Mouse (Mus musculus) duodenum, adult 2 months (tissue): ENCODE data around the gene Kctd18. TPM values are rescaled to one million over a fixed set of nuclear protein-coding genes. Genes with fewer than 3 reads are reported as not detected.

ENCODE experiments used
- polyA plus RNA-seq: library from polyadenylated mRNA; depleted of rRNA; stranded (reverse); fragments of >200 nt; gene quantifications from 2 replicates; pipeline ENCODE4 v1.2.3, GENCODE M21; 2012; ENCODE audit warnings: low replicate concordance; rRNA removed

The Kctd18 gene
- 1.3 TPM in 2 replicates for polyA plus RNA-seq

GRCm38 (mm10) chr1:58018856-58019255, at the start of gene Kctd18:
Gene Kctd18 (minus strand): TSS chr1:58018956.

GRCm38 (mm10) chr1:58029636-58030117, 10.9 kb upstream of the Kctd18 start, which contains the start of gene Aox1:
Gene Aox1 (plus strand): TSS chr1:58029931.

GRCm38 (mm10) chr1:57995432-57996132, 23.2 kb downstream of the Kctd18 start, which contains the start of gene Sgo2a:
Gene Sgo2a (plus strand): TSS chr1:57995971.

Other genes starting within 250 kb of the Kctd18 start
- gene Spats2l, start 244.8 kb downstream of the Kctd18 start, polyA plus RNA-seq, result 2.9 and 3.2 TPM in 2 replicates
- gene Sgo2a, start 23.0 kb downstream of the Kctd18 start, polyA plus RNA-seq, result 0.21 and 0.29 TPM in 2 replicates
- 0.08 and 0.35 TPM in 2 replicates for gene Aox1, start 11.0 kb upstream of the Kctd18 start, polyA plus RNA-seq
- not detected in 2 replicates for gene Aox3, start 94.2 kb upstream of the Kctd18 start, polyA plus RNA-seq
- not detected in 2 replicates for gene Aox4, start 191.4 kb upstream of the Kctd18 start, polyA plus RNA-seq